Mouse (Mus musculus) adrenal gland, adult 10 weeks (tissue): ENCODE results near the gene Gm8871. TPM values are rescaled to one million over a fixed set of nuclear protein-coding genes. Genes with fewer than 3 reads are reported as not detected.

Experiments
- polyA plus RNA-seq: library from polyadenylated mRNA; stranded (reverse); fragments of 350-450 nt; fragmentation: Illumina TruSeq; extraction: RNeasy Lipid Tissue Mini Kit (QIAGEN cat#74804); gene quantifications from one replicate; pipeline ENCODE4 v1.2.3, GENCODE M21; 2014; ENCODE audit warnings: low read depth, low replicate concordance

Gene Gm8871
- not detected for polyA plus RNA-seq

GRCm38 (mm10) chr5:10947505-10947904, at the start of gene Gm8871, which contains the start of gene Gm8857:
Gm8871 (plus strand) TSS chr5:10947805.
Gm8857 (plus strand) TSS chr5:10947807.

Other genes starting within 250 kb of the Gm8871 start
- gene Gm8857, start within 50 bp of the Gm8871 start, polyA plus RNA-seq: not detected
- gene Gm8879, start 179.8 kb downstream of the Gm8871 start, polyA plus RNA-seq: not detected
- not detected for gene Gm5861, start 235.3 kb downstream of the Gm8871 start, polyA plus RNA-seq